Mouse (Mus musculus): ENCODE data around the gene Kiss1r.
"Not testable (repeated sequence)": the region's sequence is repeated elsewhere in the genome, so short reads cannot be mapped to it uniquely, and the experiment has no call there.

Kiss1r gene

DNA sequence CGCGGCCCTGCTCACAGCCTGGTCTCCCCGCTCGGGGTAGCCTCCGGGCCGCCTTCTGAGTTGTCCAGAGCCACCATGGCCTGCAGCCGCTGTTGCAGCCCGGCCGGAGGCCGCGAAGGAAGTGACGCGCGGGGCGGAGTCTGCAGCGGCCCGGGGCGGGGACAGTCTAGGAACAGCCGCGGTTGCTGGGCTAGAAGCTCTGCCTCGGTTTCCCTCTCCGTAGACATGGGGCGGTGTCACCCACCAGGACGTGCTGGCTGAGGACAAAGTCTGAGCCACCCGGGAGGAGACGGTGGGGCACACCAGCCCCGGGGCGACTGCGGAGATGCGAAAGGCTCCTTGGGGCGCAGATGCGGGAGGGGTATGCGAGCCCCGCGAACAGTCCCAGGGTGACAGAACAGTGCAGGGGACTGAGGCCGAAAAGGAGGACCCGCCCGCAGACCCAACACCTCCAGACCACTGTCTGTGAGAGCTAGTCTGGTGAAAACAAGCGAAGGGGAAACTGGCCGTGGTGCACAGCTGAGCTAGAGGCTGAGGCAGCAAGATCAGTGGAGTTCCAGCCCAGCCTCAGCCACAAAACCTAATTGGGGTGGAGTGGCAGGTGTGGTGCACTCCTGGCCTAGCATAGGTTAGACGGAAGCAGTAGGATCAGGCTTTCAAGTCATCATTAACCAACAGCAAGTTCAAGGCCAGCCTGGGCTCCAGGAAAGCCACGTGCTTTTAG lies at the start of gene Kiss1r:
Kiss1r (plus strand) TSS at position 164 of the 724 bp plus-strand sequence.
- in situ Hi-C loops (cut with MboI, MseI), result no loop called here

- in situ Hi-C loops (cut with MboI, MseI), result loop anchor here (5.0 to 25.0 kb wide), 2 partner anchors 45 to 1285 kb away; partner anchors contain the start of gene Syde1 (in 1 of the 2)
Measured at GRCm38 (mm10) chr10:79871845-79872244, 44.9 kb upstream of the Kiss1r start.

GRCm38 (mm10) chr10:79872862-79873261 lies 43.9 kb upstream of the Kiss1r start:
- in situ Hi-C loops (cut with MboI, MseI), result loop anchor here (5.0 to 25.0 kb wide), 2 partner anchors 46 to 1286 kb away; partner anchors contain the start of gene Syde1 (in 1 of the 2)

- in situ Hi-C loops (cut with MboI, MseI), result loop anchor here (5.0 to 25.0 kb wide), 2 partner anchors 46 to 1286 kb away; partner anchors contain the start of gene Syde1 (in 1 of the 2)
Measured at GRCm38 (mm10) chr10:79873313-79873712, 43.5 kb upstream of the Kiss1r start.

- in situ Hi-C loops (cut with MboI, MseI), result loop anchor here (5.0 to 25.0 kb wide), 2 partner anchors 47 to 1287 kb away; partner anchors contain the start of gene Syde1 (in 1 of the 2)
Measured at GRCm38 (mm10) chr10:79873715-79874289, 43.0 kb upstream of the Kiss1r start.

DNA sequence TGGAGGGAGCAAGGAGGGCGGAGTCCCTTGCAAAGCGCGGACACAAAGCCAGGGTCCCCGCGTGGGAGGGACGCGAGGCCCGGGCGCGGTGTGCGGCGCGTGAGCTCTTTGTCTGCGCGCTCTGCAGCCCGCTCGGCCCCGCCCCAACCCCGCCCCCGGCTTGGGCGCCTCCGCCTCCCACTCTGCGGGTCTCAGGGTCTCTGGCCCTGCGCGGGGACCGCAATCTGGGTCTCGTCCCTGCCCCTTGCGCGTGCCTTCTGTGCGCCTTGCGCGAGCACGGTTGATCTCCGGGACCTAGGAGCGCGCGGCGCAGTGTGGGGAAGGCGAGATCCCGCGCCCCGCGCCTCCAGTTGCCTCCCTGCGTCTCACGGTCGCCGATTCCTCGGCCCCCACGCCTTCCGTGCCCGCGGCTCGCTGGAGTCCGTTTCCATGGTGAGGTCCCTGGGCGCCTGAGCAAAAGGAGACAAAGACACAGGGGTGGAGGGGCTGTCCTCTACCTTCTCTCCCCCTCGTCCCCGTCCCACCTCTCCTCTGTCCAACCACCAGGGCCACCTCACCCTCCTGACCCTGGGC lies 42.4 kb upstream of the Kiss1r start, which contains the start of the genes Prtn3 and Plppr3:
Prtn3 (plus strand) TSS at position 187 of the 573 bp plus-strand sequence.
Plppr3 (minus strand) TSS at position 345 of the 573 bp plus-strand sequence.
- in situ Hi-C loops (cut with MboI, MseI), result loop anchor here (5.0 to 25.0 kb wide), 2 partner anchors 47 to 1287 kb away; partner anchors contain the start of gene Syde1 (in 1 of the 2)

DNA sequence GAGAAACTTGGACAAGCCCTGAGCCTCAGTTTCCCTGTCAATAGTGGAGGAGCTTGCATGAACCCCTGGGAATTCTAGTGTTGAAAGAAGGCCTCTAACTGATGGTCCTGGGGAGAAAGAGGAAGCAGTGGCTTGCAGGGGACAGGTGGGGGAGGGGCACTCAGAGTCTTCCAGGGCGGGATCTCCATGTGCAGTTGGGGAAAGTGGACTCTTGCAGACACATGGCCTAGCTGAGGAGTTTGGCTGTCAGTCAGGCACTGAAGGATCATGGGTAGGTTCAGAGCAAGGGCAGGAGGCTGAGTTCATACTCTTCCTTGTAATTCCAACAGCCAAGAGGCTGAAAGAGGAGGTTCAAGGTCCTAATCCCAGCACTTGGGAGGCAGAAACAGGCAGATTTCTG lies 39.6 kb upstream of the Kiss1r start:
- in situ Hi-C loops (cut with MboI, MseI), result no loop called here

GRCm38 (mm10) chr10:79877757-79878156 lies 39.0 kb upstream of the Kiss1r start:
- in situ Hi-C loops (cut with MboI, MseI), result no loop called here

DNA sequence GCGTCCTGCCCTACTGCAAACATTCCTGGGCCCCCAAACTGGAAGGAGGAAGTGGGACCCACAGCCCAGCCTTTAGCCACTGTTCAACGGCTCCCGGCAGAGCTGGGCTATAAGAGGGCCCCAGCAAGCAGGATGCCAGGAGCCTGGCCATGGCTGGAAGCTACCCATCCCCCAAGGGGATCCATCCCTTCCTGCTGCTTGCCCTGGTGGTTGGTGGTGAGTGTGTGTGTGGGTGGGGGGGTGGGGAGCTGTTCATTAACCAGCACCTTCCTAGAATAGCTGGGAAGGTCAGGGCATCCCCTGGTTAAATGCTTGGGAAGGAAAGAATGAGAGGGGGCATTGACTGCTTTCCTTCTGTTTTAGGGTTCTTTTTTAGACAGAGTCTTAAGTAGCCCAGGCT lies 37.2 kb upstream of the Kiss1r start:
- in situ Hi-C loops (cut with MboI, MseI), result no loop called here

GRCm38 (mm10) chr10:79880721-79881120 lies 36.0 kb upstream of the Kiss1r start:
- in situ Hi-C loops (cut with MboI, MseI), result loop anchor here (5.0 kb wide), 3 partner anchors 42 to 72 kb away; partner anchors contain the start of genes Arid3a (in 1 of the 2) and R3hdm4 (in 1 of the 2)

DNA sequence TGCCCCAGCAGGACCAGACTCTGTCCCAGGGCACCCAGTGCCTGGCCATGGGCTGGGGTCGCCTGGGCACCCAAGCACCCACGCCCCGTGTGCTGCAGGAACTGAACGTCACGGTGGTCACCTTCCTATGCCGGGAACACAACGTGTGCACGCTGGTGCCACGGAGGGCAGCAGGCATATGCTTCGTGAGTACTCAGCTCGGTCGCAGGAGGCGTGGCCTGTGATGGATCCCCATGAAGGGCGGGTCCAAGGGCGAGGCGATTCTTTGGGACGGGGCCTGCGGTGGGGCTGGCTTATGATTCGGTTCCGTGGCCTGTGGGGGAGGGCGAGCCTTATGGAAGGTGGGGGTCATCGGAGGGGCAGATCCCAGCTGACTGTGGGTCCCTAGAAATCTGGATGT lies 34.8 kb upstream of the Kiss1r start:
- in situ Hi-C loops (cut with MboI, MseI), result loop anchor here (5.0 kb wide), 3 partner anchors 40 to 70 kb away; partner anchors contain the start of genes Arid3a (in 1 of the 2) and R3hdm4 (in 1 of the 2)

DNA sequence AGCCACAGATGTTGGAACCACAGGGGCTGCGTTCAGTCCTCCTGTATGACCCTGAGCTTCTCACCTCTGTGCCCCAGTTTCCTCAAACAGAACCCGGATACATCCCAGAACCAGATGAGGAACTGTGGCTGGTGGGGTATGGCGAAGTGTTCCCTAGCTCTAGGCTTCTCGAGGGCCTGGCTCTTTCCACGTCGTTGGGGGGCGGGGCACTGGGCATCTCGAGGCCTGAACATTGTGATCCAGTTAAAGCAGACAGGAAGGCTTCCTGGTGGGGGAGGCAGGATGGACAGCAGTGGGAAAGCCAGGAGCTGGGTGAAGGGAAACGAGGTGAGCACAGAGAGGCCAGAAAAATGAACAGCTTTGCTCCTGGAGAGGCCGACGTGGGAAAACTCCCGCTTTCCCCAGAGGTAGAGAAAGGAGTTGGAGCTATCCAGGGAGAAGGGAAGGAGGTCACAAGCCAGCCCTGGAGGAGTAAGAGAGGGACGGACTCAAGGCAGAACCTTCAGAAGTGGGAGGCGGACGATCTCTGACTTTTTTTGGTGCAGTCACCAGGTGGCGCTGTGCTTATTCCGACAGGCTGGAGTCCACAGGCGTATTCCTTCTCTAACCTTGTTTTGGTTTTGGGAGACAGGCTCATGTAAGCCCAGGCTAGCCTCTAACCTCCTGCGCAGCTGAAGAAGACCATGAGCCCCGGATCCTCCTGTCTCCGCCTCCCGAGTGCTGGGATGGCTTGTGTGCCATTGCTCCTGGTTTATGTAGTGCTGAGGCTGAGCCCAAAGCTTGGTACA lies 33.3 kb upstream of the Kiss1r start:
- in situ Hi-C loops (cut with MboI, MseI), result loop anchor here (5.0 kb wide), 3 partner anchors 39 to 69 kb away; partner anchors contain the start of genes Arid3a (in 1 of the 2) and R3hdm4 (in 1 of the 2)

GRCm38 (mm10) chr10:79884446-79884845 lies 32.3 kb upstream of the Kiss1r start:
- in situ Hi-C loops (cut with MboI, MseI), result loop anchor here (5.0 kb wide), 3 partner anchors 38 to 68 kb away; partner anchors contain the start of genes Arid3a (in 1 of the 2) and R3hdm4 (in 1 of the 2)

DNA sequence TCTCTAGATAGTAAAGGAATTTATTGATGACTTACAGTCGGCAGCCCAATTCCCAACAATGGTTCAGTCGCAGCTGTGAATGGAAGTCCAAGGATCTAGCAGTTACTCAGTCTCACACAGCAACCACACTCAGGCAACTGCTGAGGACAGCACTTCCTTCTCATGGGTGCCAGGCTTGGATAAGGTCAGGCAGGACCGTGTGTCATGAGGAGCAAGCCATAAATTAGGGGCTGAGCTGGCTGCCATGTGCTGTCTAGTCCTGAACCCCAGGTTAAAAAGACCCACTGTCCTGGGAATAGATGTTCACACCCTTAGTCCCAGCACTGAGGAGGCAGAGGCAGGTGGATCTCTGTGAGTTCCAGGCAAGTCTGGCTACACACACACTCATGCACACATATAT lies 31.8 kb upstream of the Kiss1r start:
- in situ Hi-C loops (cut with MboI, MseI), result loop anchor here (5.0 kb wide), 3 partner anchors 37 to 67 kb away; partner anchors contain the start of genes Arid3a (in 1 of the 2) and R3hdm4 (in 1 of the 2)

- in situ Hi-C loops (cut with MboI, MseI), result no loop called here
Measured at GRCm38 (mm10) chr10:79886054-79886453, 30.7 kb upstream of the Kiss1r start, which contains the start of gene Elane. Elane (plus strand) TSS chr10:79886247.

GRCm38 (mm10) chr10:79886611-79887010 lies 30.2 kb upstream of the Kiss1r start:
- in situ Hi-C loops (cut with MboI, MseI), result no loop called here

DNA sequence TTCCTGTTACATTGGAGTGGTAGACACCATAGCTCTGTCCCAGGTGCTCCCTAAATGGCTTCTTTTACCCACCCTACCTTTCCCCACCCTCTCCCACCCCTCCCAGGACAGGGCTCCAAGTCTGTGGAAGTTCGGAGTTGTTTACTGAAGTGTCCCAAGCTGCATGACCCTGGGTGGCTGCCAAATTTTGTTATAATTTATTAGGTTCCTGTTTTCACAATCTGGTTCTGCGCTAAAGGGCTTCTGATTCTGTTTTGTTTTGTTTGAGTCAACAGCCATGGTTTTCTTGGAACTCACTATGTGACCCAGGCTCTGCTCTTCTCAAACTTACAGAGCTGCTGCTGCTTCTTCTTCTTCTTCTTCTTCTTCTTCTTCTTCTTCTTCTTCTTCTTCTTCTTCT lies 27.4 kb upstream of the Kiss1r start:
- in situ Hi-C loops (cut with MboI, MseI), result no loop called here

GRCm38 (mm10) chr10:79890670-79891069 lies 26.1 kb upstream of the Kiss1r start, which contains the start of gene Cfd:
Cfd (plus strand) TSS chr10:79890853.
- in situ Hi-C loops (cut with MboI, MseI), result no loop called here

DNA sequence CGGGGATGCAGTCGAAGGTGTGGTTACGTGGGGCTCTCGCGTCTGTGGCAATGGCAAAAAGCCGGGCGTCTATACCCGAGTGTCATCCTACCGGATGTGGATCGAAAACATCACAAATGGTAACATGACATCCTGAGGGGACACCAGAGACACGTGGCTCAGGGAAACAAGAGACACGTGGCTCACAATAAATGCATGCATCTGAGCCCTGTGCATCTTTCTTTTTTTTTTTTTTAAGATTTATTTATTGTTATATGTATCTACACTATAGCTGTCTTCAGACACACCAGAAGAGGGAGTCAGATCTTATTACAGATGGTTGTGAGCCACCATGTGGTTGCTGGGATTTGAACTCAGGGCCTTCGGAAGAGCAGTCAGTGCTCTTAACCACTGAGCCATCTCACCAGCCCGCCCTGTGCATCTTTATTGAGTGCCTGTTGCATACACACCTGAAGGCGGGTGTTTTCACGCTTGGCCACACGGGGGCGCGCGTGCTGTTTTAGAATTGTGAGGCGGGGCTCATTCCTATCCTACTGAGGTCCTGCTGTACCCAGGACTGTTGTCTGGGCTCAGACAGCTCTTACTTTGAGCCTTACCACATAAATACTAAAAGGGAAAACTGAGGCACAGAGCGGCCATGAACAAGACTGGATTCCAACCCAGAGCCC lies 24.2 kb upstream of the Kiss1r start:
- in situ Hi-C loops (cut with MboI, MseI), result not testable (repeated sequence)

- in situ Hi-C loops (cut with MboI, MseI), result no loop called here
Measured at GRCm38 (mm10) chr10:79896306-79896705, 20.5 kb upstream of the Kiss1r start.

All from T-helper 17 cell (primary cell).